Mouse (Mus musculus) forebrain, embryonic 12.5 days (tissue): ENCODE data around the gene Npb. TPM values are rescaled to one million over a fixed set of nuclear protein-coding genes. Genes with fewer than 3 reads are reported as not detected.

Experiments
- ATAC-seq: fragments of 200-750 bp; cut with Nextera tagmentation; 2 replicates; pipeline ENCODE4 v1.8.0; 2017; ENCODE audit warnings: moderate TSS enrichment; ENCODE audit not compliant: low FRiP score
- H3K27ac ChIP-seq: fragments of 300-500 bp; sonication (generic); 2 replicates; pipeline ENCODE4 v1.5.1; 2016; ENCODE audit warnings: mild to moderate bottlenecking
- H3K27me3 ChIP-seq: fragments of 300-500 bp; sonication (generic); 2 replicates; pipeline ENCODE4 v1.6.1; 2016; ENCODE audit warnings: mild to moderate bottlenecking
- H3K36me3 ChIP-seq: fragments of 300-500 bp; sonication (generic); replicated peaks from 2 replicates; pipeline ENCODE4 v1.6.1; 2016; ENCODE audit warnings: mild to moderate bottlenecking
- H3K4me1 ChIP-seq: fragments of 300-500 bp; sonication (generic); 2 replicates; pipeline ENCODE4 v1.6.1; 2016
- H3K4me2 ChIP-seq: fragments of 300-500 bp; sonication (generic); 2 replicates; pipeline ENCODE4 v1.6.1; 2016; ENCODE audit warnings: mild to moderate bottlenecking, moderate library complexity
- H3K4me3 ChIP-seq: fragments of 300-500 bp; sonication (generic); replicated peaks from 2 replicates; pipeline ENCODE4 v1.5.1; 2016; ENCODE audit warnings: mild to moderate bottlenecking
- H3K9ac ChIP-seq: fragments of 300-500 bp; sonication (generic); 2 replicates; pipeline ENCODE4 v1.6.1; 2016; ENCODE audit warnings: mild to moderate bottlenecking
- H3K9me3 ChIP-seq: fragments of 300-500 bp; sonication (generic); 2 replicates; pipeline ENCODE4 v1.6.1; 2016
- WGBS: fragments of 180-500 bp; shearing (Covaris S2); methylation state at CpG from one replicate; pipeline ENCODE4 v1.1.7; 2016; 5-methylcytosine and 5-hydroxymethylcytosine counted together
- polyA plus RNA-seq: library from polyadenylated mRNA; unstranded; fragments of >200 nt; fragmentation: Nextera tagmentation; extraction: Ambion mirVana; gene quantifications from 2 replicates; pipeline ENCODE4 v1.2.1, GENCODE M21; 2016

The Npb gene
- polyA plus RNA-seq, 1 experiment from 2014 or later = 0.40 TPM

GRCm38 (mm10) chr11:120630881-120631725 is 22.8 kb downstream of the Npb start:
- Histone ChIP-seq H3K9me3 (no peaks in the 10 kb centered on the region), H3K4me3 (peak overlapping the region; percentile 98; the same call in 1 of the 2 replicates), H3K27ac (0 out of 2 replicates have a peak overlapping the region, but pooled peaks have one; percentile 11), H3K36me3 (peaks cover 29% of the 10 kb centered on the region), H3K27me3 (no peaks in the 10 kb centered on the region), H3K4me2 (peak overlapping the region; percentile 92), H3K4me1 (peaks cover 41% of the 10 kb centered on the region), H3K9ac (peak overlapping the region; percentile 29; the same call in 1 of the 2 replicates)
- ATAC-seq = no peak
- 45% methylated on average over 7 of the region's 7 CpGs for WGBS

GRCm38 (mm10) chr11:120631726-120632448 is 23.6 kb downstream of the Npb start:
- Histone ChIP-seq H3K9ac (peak overlapping the region; percentile 91), H3K4me2 (peak overlapping the region; percentile 92), H3K36me3 (peaks cover 23% of the 10 kb centered on the region), H3K27ac (peak overlapping the region; percentile 90; the same call in 1 of the 2 replicates), H3K4me3 (peak overlapping the region; percentile 98), H3K4me1 (peaks cover 41% of the 10 kb centered on the region), H3K9me3 (no peaks in the 10 kb centered on the region), H3K27me3 (no peaks in the 10 kb centered on the region)
- no peak for ATAC-seq
- 58% methylated on average over 4 of the region's 4 CpGs for WGBS

GRCm38 (mm10) chr11:120632559-120633519 is 24.6 kb downstream of the Npb start:
- peak overlapping the region; percentile 91 for H3K9ac ChIP-seq
- peaks cover 13% of the 10 kb centered on the region for H3K36me3 ChIP-seq
- H3K9me3 ChIP-seq = no peaks in the 10 kb centered on the region
- H3K4me1 ChIP-seq = peaks cover 41% of the 10 kb centered on the region
- peak overlapping the region; percentile 92 for H3K4me2 ChIP-seq
- ATAC-seq = peak; percentile 88
- peak overlapping the region; percentile 98 for H3K4me3 ChIP-seq
- peak overlapping the region; percentile 90 for H3K27ac ChIP-seq
- H3K27me3 ChIP-seq = no peaks in the 10 kb centered on the region
- under 1% methylated on average over 108 of the region's 116 CpGs for WGBS

- Histone ChIP-seq H3K4me2 (peak within 1 kb of the TSS; percentile 92), H3K27ac (peak within 1 kb of the TSS; percentile 90), H3K9me3 (no peaks in the 10 kb centered on the region), H3K27me3 (no peaks in the 10 kb centered on the region), H3K4me1 (peaks cover 41% of the 10 kb centered on the region), H3K4me3 (peak within 1 kb of the TSS; percentile 98), H3K9ac (peak within 1 kb of the TSS; percentile 91), H3K36me3 (peaks cover 10% of the 10 kb centered on the region)
- 12% methylated on average over 58 of the region's 58 CpGs for WGBS
- peak; percentile 94 for ATAC-seq
Measured at GRCm38 (mm10) chr11:120633520-120634343, 25.5 kb downstream of the Npb start, which contains the start of gene Mafg. Gene Mafg, minus strand, starts transcription at chr11:120633600.

DNA sequence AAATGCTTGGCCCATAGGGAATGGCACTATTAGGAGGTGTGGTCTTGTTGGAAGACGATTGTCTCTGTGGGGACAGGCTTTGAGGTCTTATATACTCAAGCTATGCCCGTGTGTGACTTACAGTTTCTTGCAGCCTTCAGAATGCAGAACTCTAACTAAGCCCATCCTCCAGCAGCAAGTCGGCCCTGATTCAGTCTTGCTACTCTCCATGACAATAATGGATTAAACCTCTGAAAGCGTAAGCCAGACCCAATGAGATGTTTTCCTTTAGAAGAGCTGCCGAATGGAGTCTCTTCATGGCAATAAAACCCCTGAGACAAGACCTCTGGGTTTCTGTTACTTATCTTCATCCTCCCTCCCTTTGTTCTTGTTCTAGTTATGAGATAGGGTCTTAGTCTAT is 26.5 kb downstream of the Npb start:
- ATAC-seq = no peak
- no peak overlapping the region for H3K4me3 ChIP-seq
- H3K27me3 ChIP-seq = no peaks in the 10 kb centered on the region
- peaks cover 34% of the 10 kb centered on the region for H3K4me1 ChIP-seq
- H3K9me3 ChIP-seq = no peaks in the 10 kb centered on the region
- H3K36me3 ChIP-seq = no peaks in the 10 kb centered on the region; the same call in 1 of the 2 replicates
- H3K4me2 ChIP-seq = no peak overlapping the region
- H3K9ac ChIP-seq = no peak overlapping the region
- WGBS = 78% methylated on average over 5 of the region's 5 CpGs
- H3K27ac ChIP-seq = no peak overlapping the region

DNA sequence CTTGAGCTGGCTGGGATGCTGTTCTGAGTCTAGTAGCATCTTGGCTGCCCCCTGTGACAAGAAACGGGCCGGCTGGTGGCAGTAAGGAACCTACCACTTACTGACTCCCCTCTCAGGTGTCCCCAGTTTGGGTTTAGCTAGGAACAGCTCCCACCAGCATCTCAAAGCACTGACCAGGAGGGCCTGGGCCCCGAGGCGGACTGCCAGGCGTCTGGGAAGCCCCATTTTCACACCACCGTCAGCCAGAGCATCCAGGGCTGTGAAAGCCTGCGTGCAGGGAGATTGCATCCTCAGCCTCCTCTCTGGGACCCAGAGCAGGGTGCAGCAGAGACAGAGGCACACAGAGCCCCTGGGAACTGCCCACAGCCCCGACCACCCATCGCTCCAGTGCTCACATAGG is 33.0 kb downstream of the Npb start:
- H3K36me3 ChIP-seq = no peaks in the 10 kb centered on the region
- H3K27me3 ChIP-seq = peaks cover 21% of the 10 kb centered on the region
- H3K9me3 ChIP-seq = no peaks in the 10 kb centered on the region
- WGBS = 77% methylated on average over 9 of the region's 9 CpGs
- peak overlapping the region; percentile 12; the same call in 1 of the 2 replicates for H3K9ac ChIP-seq
- no peak for ATAC-seq
- peaks cover 14% of the 10 kb centered on the region for H3K4me1 ChIP-seq
- H3K4me3 ChIP-seq = no peak overlapping the region; the same call in 1 of the 2 replicates
- H3K4me2 ChIP-seq = no peak overlapping the region
- no peak overlapping the region for H3K27ac ChIP-seq

- no peak for ATAC-seq
- no peak overlapping the region for H3K27ac ChIP-seq
- H3K9ac ChIP-seq = no peak overlapping the region
- peaks cover 14% of the 10 kb centered on the region for H3K4me1 ChIP-seq
- H3K9me3 ChIP-seq = no peaks in the 10 kb centered on the region
- H3K4me2 ChIP-seq = no peak overlapping the region
- H3K36me3 ChIP-seq = no peaks in the 10 kb centered on the region
- no peak overlapping the region for H3K4me3 ChIP-seq
- WGBS = 88% methylated on average over 8 of the region's 8 CpGs
- H3K27me3 ChIP-seq = peaks cover 27% of the 10 kb centered on the region
Measured at GRCm38 (mm10) chr11:120641869-120642268, 33.6 kb downstream of the Npb start.

- H3K4me3 ChIP-seq = peak overlapping the region; percentile 49
Measured at GRCm38 (mm10) chr11:120642939-120643600, 34.8 kb downstream of the Npb start.

DNA sequence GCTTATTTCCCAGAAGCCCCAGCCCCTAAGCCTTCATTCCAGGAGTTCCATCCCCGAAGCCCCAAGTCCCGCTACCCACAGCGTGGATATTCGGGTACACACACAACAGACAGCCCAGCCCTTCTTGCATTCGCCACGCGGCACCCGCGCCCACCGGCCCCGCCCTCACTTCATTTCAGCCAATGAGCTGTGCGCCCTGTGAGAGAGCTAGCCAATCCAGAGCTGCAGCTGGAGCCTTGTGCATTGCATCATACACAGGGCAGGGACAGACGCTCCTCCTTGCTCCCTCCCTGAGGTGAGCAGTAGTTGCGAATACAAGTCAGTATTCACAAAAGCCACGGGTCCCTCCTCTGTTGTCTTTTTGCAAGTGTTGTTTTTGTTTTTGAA is 35.3 kb downstream of the Npb start, which contains the start of gene Pycr1:
Gene Pycr1 (minus strand): TSS at position 169 of the 387 bp plus-strand sequence.
- Histone ChIP-seq H3K36me3 (no peaks in the 10 kb centered on the region), H3K27ac (0 out of 2 replicates have a peak within 1 kb of the TSS, but pooled peaks have one; percentile 2), H3K9me3 (no peaks in the 10 kb centered on the region), H3K4me3 (peak within 1 kb of the TSS; percentile 49), H3K4me2 (peak within 1 kb of the TSS; percentile 90), H3K9ac (peak within 1 kb of the TSS; percentile 66), H3K27me3 (peaks cover 40% of the 10 kb centered on the region), H3K4me1 (peaks cover 23% of the 10 kb centered on the region)
- 0% methylated on average over 15 of the region's 15 CpGs for WGBS
- peak; percentile 99 for ATAC-seq

More at GRCm38 (mm10) chr11:120642939-120643600, 34.8 kb downstream of the Npb start:
- WGBS = 2% methylated on average over 18 of the region's 18 CpGs
- peak overlapping the region; percentile 66 for H3K9ac ChIP-seq
- H3K9me3 ChIP-seq = no peaks in the 10 kb centered on the region
- peak overlapping the region; percentile 90 for H3K4me2 ChIP-seq
- ATAC-seq = peak; percentile 52
- H3K4me1 ChIP-seq = peaks cover 20% of the 10 kb centered on the region
- H3K27me3 ChIP-seq = peaks cover 38% of the 10 kb centered on the region
- no peak overlapping the region for H3K27ac ChIP-seq
- H3K36me3 ChIP-seq = no peaks in the 10 kb centered on the region

DNA sequence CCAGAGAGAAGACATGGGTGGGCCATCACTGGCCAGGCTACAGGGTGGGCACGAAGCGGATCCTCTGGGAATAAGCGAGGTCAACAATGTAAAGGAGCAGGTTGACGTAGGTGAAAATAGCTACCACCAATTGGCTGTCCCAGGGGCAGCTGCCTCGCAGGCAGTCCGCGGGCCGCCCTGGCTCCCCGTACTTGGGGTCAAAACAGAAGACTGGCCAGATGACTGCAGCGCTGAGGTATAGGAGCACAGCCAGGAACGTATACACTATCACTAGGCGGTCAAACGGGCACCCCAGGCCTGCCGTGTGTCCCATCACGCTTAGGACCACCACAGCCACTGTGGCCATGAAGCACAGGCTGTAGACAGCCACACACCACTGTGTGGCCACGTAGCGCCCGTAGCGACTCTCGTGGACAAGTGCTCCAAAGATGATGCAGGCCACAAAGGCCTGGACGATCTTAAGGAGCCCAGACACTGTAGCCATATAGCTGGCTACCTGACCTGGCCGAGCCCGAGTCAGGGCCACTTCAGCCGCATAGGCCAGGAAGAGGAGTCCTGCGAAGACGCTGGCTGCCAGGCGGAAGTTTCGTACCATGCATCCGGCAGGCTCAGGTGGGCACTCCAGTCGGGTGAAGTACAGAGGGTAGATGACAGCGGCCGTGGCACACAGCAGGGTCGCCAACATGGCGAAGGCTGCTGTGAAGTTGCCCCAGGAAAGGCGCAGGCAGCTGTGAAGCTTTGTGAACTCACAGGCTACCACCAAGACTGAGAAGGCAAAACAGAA is 39.0 kb downstream of the Npb start:
- Histone ChIP-seq H3K9ac (no peak overlapping the region), H3K27ac (no peak overlapping the region), H3K4me2 (no peak overlapping the region), H3K36me3 (no peaks in the 10 kb centered on the region), H3K27me3 (peaks cover 36% of the 10 kb centered on the region), H3K4me1 (peaks cover 20% of the 10 kb centered on the region), H3K4me3 (no peak overlapping the region), H3K9me3 (no peaks in the 10 kb centered on the region)
- 82% methylated on average over 35 of the region's 35 CpGs for WGBS
- no peak for ATAC-seq
